Mouse (Mus musculus) spleen, adult 2 months (tissue): ENCODE results near the gene Rpl31. TPM values are rescaled to one million over a fixed set of nuclear protein-coding genes. Genes with fewer than 3 reads are reported as not detected.

Source experiments
- DNase-seq, 2 experiments: peaks; one replicate each; pipeline versions ENCODE4 v3.0.0 to v3.0.0-alpha.2; 2012 to 2021; ENCODE audit warnings: low spot score in 2 of 2, low read depth in 1 of 2
- H3K27ac ChIP-seq: fragments of 200-500 bp; 2 replicates; pipeline ENCODE4 v1.5.1; 2012; ENCODE audit warnings: low read length, inconsistent platforms; ENCODE audit not compliant: insufficient read depth
- H3K27me3 ChIP-seq: fragments of 200-500 bp; 2 replicates; pipeline ENCODE4 v1.6.1; 2012; ENCODE audit warnings: mild to moderate bottlenecking, moderate library complexity, low read length, inconsistent platforms; ENCODE audit not compliant: control insufficient read depth, insufficient read depth
- H3K36me3 ChIP-seq: fragments of 200-500 bp; 2 replicates; pipeline ENCODE4 v1.6.1; 2012; ENCODE audit warnings: mild to moderate bottlenecking, low read length, inconsistent platforms; ENCODE audit not compliant: control insufficient read depth, insufficient read depth
- H3K4me1 ChIP-seq: fragments of 200-500 bp; 2 replicates; pipeline ENCODE4 v1.6.1; 2011; ENCODE audit warnings: inconsistent platforms; ENCODE audit not compliant: control insufficient read depth, insufficient read depth, insufficient read length
- H3K4me3 ChIP-seq: fragments of 200-500 bp; 2 replicates; pipeline ENCODE4 v1.5.1; 2011; ENCODE audit warnings: mild to moderate bottlenecking, inconsistent platforms; ENCODE audit not compliant: insufficient read depth, insufficient read length; ENCODE audit errors: extremely low read depth
- CTCF ChIP-seq: fragments of 200-500 bp; IDR thresholded peaks from 2 replicates; pipeline ENCODE4 v1.5.1; 2011; ENCODE audit warnings: mild to moderate bottlenecking, inconsistent platforms; ENCODE audit not compliant: insufficient read depth, insufficient read length, insufficient replicate concordance; ENCODE audit errors: extremely low read depth
- POLR2A ChIP-seq: fragments of 200-500 bp; IDR thresholded peaks from 2 replicates; pipeline ENCODE4 v1.6.1; 2011; ENCODE audit warnings: low read depth, low read length, inconsistent platforms
- WGBS: fragments of 180-500 bp; shearing (Covaris S2); methylation state at CpG from one replicate; pipeline ENCODE4 v1.1.7; 2018; 5-methylcytosine and 5-hydroxymethylcytosine counted together
- polyA plus RNA-seq: library from polyadenylated mRNA; depleted of rRNA; stranded (reverse); fragments of >200 nt; gene quantifications from 2 replicates; pipeline ENCODE4 v1.2.3, GENCODE M21; 2012

The Rpl31 gene
- polyA plus RNA-seq, 1 experiment: 163 TPM

GRCm38 (mm10) chr1:39341807-39342206 lies 25.8 kb upstream of the Rpl31 start:
- DNase-seq: no peak
- no peak overlapping the region for H3K4me3 ChIP-seq
- H3K4me1 ChIP-seq: no peaks in the 10 kb centered on the region
- no peaks in the 10 kb centered on the region for H3K27me3 ChIP-seq
- TF ChIP-seq POLR2A: no peak
- H3K27ac ChIP-seq: no peak overlapping the region
- WGBS: 94% methylated on average over 4 of the region's 4 CpGs
- no peaks in the 10 kb centered on the region for H3K36me3 ChIP-seq

GRCm38 (mm10) chr1:39343242-39343641 lies 24.4 kb upstream of the Rpl31 start:
- DNase-seq: no peak
- no peak overlapping the region for H3K4me3 ChIP-seq
- WGBS: 86% methylated on average over 5 of the region's 5 CpGs
- H3K36me3 ChIP-seq: no peaks in the 10 kb centered on the region
- no peaks in the 10 kb centered on the region for H3K27me3 ChIP-seq
- no peak overlapping the region for H3K27ac ChIP-seq
- TF ChIP-seq CTCF (no peak), POLR2A (no peak)
- H3K4me1 ChIP-seq: no peaks in the 10 kb centered on the region

- H3K27me3 ChIP-seq: no peaks in the 10 kb centered on the region
- H3K4me3 ChIP-seq: no peak overlapping the region
- H3K36me3 ChIP-seq: no peaks in the 10 kb centered on the region
- DNase-seq: no peak
- H3K4me1 ChIP-seq: no peaks in the 10 kb centered on the region
- TF ChIP-seq CTCF (no peak), POLR2A (no peak)
- 38% methylated on average over 21 of the region's 21 CpGs for WGBS
- no peak overlapping the region for H3K27ac ChIP-seq
Measured at GRCm38 (mm10) chr1:39344981-39345600, 22.6 kb upstream of the Rpl31 start.

GRCm38 (mm10) chr1:39349001-39349400 lies 18.6 kb upstream of the Rpl31 start:
- Histone ChIP-seq H3K27ac (no peak overlapping the region), H3K36me3 (no peaks in the 10 kb centered on the region), H3K27me3 (no peaks in the 10 kb centered on the region), H3K4me1 (no peaks in the 10 kb centered on the region), H3K4me3 (no peak overlapping the region)
- DNase-seq: no peak
- TF ChIP-seq CTCF (no peak), POLR2A (no peak)
- WGBS: 66% methylated on average over 1 of the region's 1 CpGs

- DNase-seq: no peak
- Histone ChIP-seq H3K36me3 (no peaks in the 10 kb centered on the region), H3K27ac (no peak overlapping the region), H3K4me3 (no peak overlapping the region), H3K27me3 (no peaks in the 10 kb centered on the region), H3K4me1 (no peaks in the 10 kb centered on the region)
- TF ChIP-seq CTCF (no peak), POLR2A (no peak)
- 88% methylated on average over 7 of the region's 7 CpGs for WGBS
Measured at GRCm38 (mm10) chr1:39349427-39349826, 18.2 kb upstream of the Rpl31 start.

- 70% methylated on average over 24 of the region's 24 CpGs for WGBS
- TF ChIP-seq POLR2A: no peak
- no peak for TF ChIP-seq CTCF
- H3K36me3 ChIP-seq: no peaks in the 10 kb centered on the region
- H3K4me3 ChIP-seq: no peak overlapping the region
- no peaks in the 10 kb centered on the region for H3K4me1 ChIP-seq
- no peak for DNase-seq
- H3K27ac ChIP-seq: no peak overlapping the region
- no peaks in the 10 kb centered on the region for H3K27me3 ChIP-seq
Measured at GRCm38 (mm10) chr1:39361754-39362514, 5.7 kb upstream of the Rpl31 start.

- no peaks in the 10 kb centered on the region for H3K36me3 ChIP-seq
- no peak for DNase-seq
- no peaks in the 10 kb centered on the region for H3K27me3 ChIP-seq
- TF ChIP-seq POLR2A: no peak
- TF ChIP-seq CTCF: no peak
- no peak overlapping the region for H3K27ac ChIP-seq
- no peak overlapping the region for H3K4me3 ChIP-seq
- 83% methylated on average over 7 of the region's 7 CpGs for WGBS
- no peaks in the 10 kb centered on the region for H3K4me1 ChIP-seq
Measured at GRCm38 (mm10) chr1:39362515-39362893, 5.1 kb upstream of the Rpl31 start.

- Histone ChIP-seq H3K4me1 (peaks cover 6% of the 10 kb centered on the region; the same call in 1 of the 2 replicates), H3K27me3 (no peaks in the 10 kb centered on the region), H3K27ac (no peak overlapping the region), H3K4me3 (no peak overlapping the region), H3K36me3 (peaks cover 7% of the 10 kb centered on the region)
- TF ChIP-seq POLR2A: no peak
- DNase-seq: no peak
- 95% methylated on average over 1 of the region's 1 CpGs for WGBS
Measured at GRCm38 (mm10) chr1:39365562-39365961, 2.1 kb upstream of the Rpl31 start.
